Comparison of ENCODE assay signal across 8 mouse cellular contexts in genomic region chr11:119354798-119355442, GRCm38 (mm10). TPM values are rescaled to one million over a fixed set of nuclear protein-coding genes. Genes with fewer than 3 reads are reported as not detected.
DNase-seq lines count a peak whose midpoint lies in the region; ATAC-seq and TF ChIP-seq lines count a peak whose summit lies in the region.

No protein-coding gene starts in this region.

- TF ChIP-seq POLR2A in limb, embryonic 14.5 days (IDR thresholded peaks at IDR 0.05; ENCODE audit: borderline replicate concordance, extremely low read depth, insufficient read depth, insufficient read length) = no peak

- H3K27ac ChIP-seq in neural tube, embryonic 11.5 days (ENCODE audit: low read depth, low read length) = no peak overlapping the region
- H3K27ac ChIP-seq in forebrain, embryonic 12.5 days = peak overlapping the region; percentile 57; the same call in 1 of the 2 replicates
- peak overlapping the region; percentile 49; the same call in 1 of the 2 replicates for H3K27ac ChIP-seq in hindbrain, embryonic 12.5 days
- H3K27ac ChIP-seq in limb, embryonic 14.5 days (replicated peaks; ENCODE audit: low read depth, low read length) = no peak overlapping the region; the same call in 1 of the 2 replicates
- no peak overlapping the region; the same call in 1 of the 2 replicates for H3K27ac ChIP-seq in midbrain, embryonic 14.5 days (replicated peaks; ENCODE audit: low read depth, low read length)

- H3K4me2 ChIP-seq in neural tube, embryonic 11.5 days (ENCODE audit: low read depth) = peak overlapping the region; percentile 89
- H3K4me2 ChIP-seq in forebrain, embryonic 12.5 days = peak overlapping the region; percentile 98
- H3K4me2 ChIP-seq in hindbrain, embryonic 12.5 days (replicated peaks) = peak overlapping the region; percentile 95
- peak overlapping the region; percentile 90 for H3K4me2 ChIP-seq in limb, embryonic 14.5 days (replicated peaks; ENCODE audit: low read depth, low read length, severe bottlenecking)
- H3K4me2 ChIP-seq in midbrain, embryonic 14.5 days (ENCODE audit: low read length) = peak overlapping the region; percentile 83

- WGBS in neural tube, embryonic 11.5 days = 10% methylated on average over 23 of the region's 23 CpGs
- WGBS in forebrain, embryonic 12.5 days = 9% methylated on average over 23 of the region's 23 CpGs
- WGBS in hindbrain, embryonic 12.5 days = 8% methylated on average over 19 of the region's 23 CpGs
- WGBS in limb, embryonic 14.5 days = 5% methylated on average over 23 of the region's 23 CpGs
- WGBS in midbrain, embryonic 14.5 days = 8% methylated on average over 23 of the region's 23 CpGs

- peak overlapping the region; percentile 73 for H3K9ac ChIP-seq in neural tube, embryonic 11.5 days (ENCODE audit: low read length)
- H3K9ac ChIP-seq in forebrain, embryonic 12.5 days = peak overlapping the region; percentile 78
- peak overlapping the region; percentile 80 for H3K9ac ChIP-seq in hindbrain, embryonic 12.5 days
- H3K9ac ChIP-seq in limb, embryonic 14.5 days (ENCODE audit: low read depth, low read length, severe bottlenecking) = peak overlapping the region; percentile 81
- peak overlapping the region; percentile 65 for H3K9ac ChIP-seq in midbrain, embryonic 14.5 days (replicated peaks; ENCODE audit: low read length)

- DNase-seq in neural tube, embryonic 11.5 days (ENCODE audit: low spot score) = no peak
- no peak for DNase-seq in neural tube, embryonic 10.5 days (ENCODE audit: extremely low spot score, low spot score)
- peak; percentile 52 for DNase-seq in adrenal gland, postnatal 10 days
- DNase-seq in limb, embryonic 14.5 days (ENCODE audit: low spot score) = no peak
- peak; percentile 26 for DNase-seq in midbrain, embryonic 14.5 days
- peak; percentile 66 for DNase-seq in testis, postnatal 14 days (ENCODE audit: low spot score)

- H3K4me3 ChIP-seq in neural tube, embryonic 11.5 days (ENCODE audit: low read depth, low read length) = peak overlapping the region; percentile 46
- peak overlapping the region; percentile 72 for H3K4me3 ChIP-seq in forebrain, embryonic 12.5 days (replicated peaks)
- peak overlapping the region; percentile 65 for H3K4me3 ChIP-seq in hindbrain, embryonic 12.5 days
- H3K4me3 ChIP-seq in limb, embryonic 14.5 days (replicated peaks; ENCODE audit: low read length) = peak overlapping the region; percentile 68
- H3K4me3 ChIP-seq in midbrain, embryonic 14.5 days (replicated peaks; ENCODE audit: low read depth, low read length) = peak overlapping the region; percentile 58

- peaks cover 10% of the 10 kb centered on the region; the same call in 1 of the 2 replicates for H3K4me1 ChIP-seq in neural tube, embryonic 11.5 days (ENCODE audit: control insufficient read depth, insufficient read depth, low read length)
- peaks cover 21% of the 10 kb centered on the region for H3K4me1 ChIP-seq in forebrain, embryonic 12.5 days
- H3K4me1 ChIP-seq in hindbrain, embryonic 12.5 days = peaks cover 15% of the 10 kb centered on the region
- peaks cover 9% of the 10 kb centered on the region for H3K4me1 ChIP-seq in limb, embryonic 14.5 days (ENCODE audit: control insufficient read depth, insufficient read depth, low read length)
- 0 out of 2 replicates have a peak, but pooled peaks cover 5% of the 10 kb centered on the region for H3K4me1 ChIP-seq in midbrain, embryonic 14.5 days (ENCODE audit: control insufficient read depth, insufficient read depth, low read length)

- no peaks in the 10 kb centered on the region for H3K27me3 ChIP-seq in neural tube, embryonic 11.5 days (ENCODE audit: control insufficient read depth, insufficient read depth, low read length)
- H3K27me3 ChIP-seq in forebrain, embryonic 12.5 days = 0 out of 2 replicates have a peak, but pooled peaks cover 3% of the 10 kb centered on the region
- H3K27me3 ChIP-seq in hindbrain, embryonic 12.5 days = no peaks in the 10 kb centered on the region
- no peaks in the 10 kb centered on the region for H3K27me3 ChIP-seq in limb, embryonic 14.5 days (ENCODE audit: control insufficient read depth, insufficient read depth, low read length)
- no peaks in the 10 kb centered on the region for H3K27me3 ChIP-seq in midbrain, embryonic 14.5 days (ENCODE audit: control insufficient read depth, insufficient read depth, low read length)

- H3K9me3 ChIP-seq in neural tube, embryonic 11.5 days (ENCODE audit: control insufficient read depth, low read length) = no peaks in the 10 kb centered on the region
- no peaks in the 10 kb centered on the region for H3K9me3 ChIP-seq in forebrain, embryonic 12.5 days
- H3K9me3 ChIP-seq in hindbrain, embryonic 12.5 days (replicated peaks) = no peaks in the 10 kb centered on the region
- H3K9me3 ChIP-seq in limb, embryonic 14.5 days (ENCODE audit: control insufficient read depth, low read length) = no peaks in the 10 kb centered on the region
- H3K9me3 ChIP-seq in midbrain, embryonic 14.5 days (ENCODE audit: control insufficient read depth, low read length) = no peaks in the 10 kb centered on the region

- no peak for ATAC-seq in neural tube, embryonic 11.5 days (ENCODE audit: insufficient read depth, low FRiP score, low TSS enrichment)
- no peak for ATAC-seq in forebrain, embryonic 12.5 days (ENCODE audit: low FRiP score)
- no peak for ATAC-seq in hindbrain, embryonic 12.5 days (ENCODE audit: low FRiP score)
- peak; percentile 41 for ATAC-seq in limb, embryonic 14.5 days (ENCODE audit: low FRiP score, low read depth)
- peak; percentile 8; the same call in 1 of the 2 replicates for ATAC-seq in midbrain, embryonic 14.5 days (ENCODE audit: low FRiP score, low TSS enrichment)

- no peaks in the 10 kb centered on the region for H3K36me3 ChIP-seq in neural tube, embryonic 11.5 days (ENCODE audit: control insufficient read depth, insufficient read depth, low read length)
- peaks cover 4% of the 10 kb centered on the region; the same call in 1 of the 2 replicates for H3K36me3 ChIP-seq in forebrain, embryonic 12.5 days (replicated peaks)
- H3K36me3 ChIP-seq in hindbrain, embryonic 12.5 days = peaks cover 4% of the 10 kb centered on the region; the same call in 1 of the 2 replicates
- H3K36me3 ChIP-seq in limb, embryonic 14.5 days (ENCODE audit: control insufficient read depth, insufficient read depth, low read length) = peaks cover 12% of the 10 kb centered on the region
- no peaks in the 10 kb centered on the region for H3K36me3 ChIP-seq in midbrain, embryonic 14.5 days (ENCODE audit: control insufficient read depth, insufficient read depth, low read length)

RNA-seq across cellular contexts. Expression of gene Sgsh, which starts 0.4 kb away (rescaled TPM):
- polyA plus RNA-seq in neural tube, embryonic 11.5 days (2014; fragmentation: Nextera tagmentation; extraction: Ambion mirVana) = 5.2 and 6.7 TPM in 2 replicates
- total RNA-seq in adrenal gland, postnatal 10 days (2021) = 10 to 100 TPM; 11.6 to 15.9 TPM
- polyA plus RNA-seq in forebrain, embryonic 12.5 days (2016; fragmentation: Nextera tagmentation; extraction: Ambion mirVana) = 4.4 and 6.2 TPM in 2 replicates
- 4.4 and 4.6 TPM in 2 replicates for polyA plus RNA-seq in hindbrain, embryonic 12.5 days (2016; fragmentation: Nextera tagmentation; extraction: Ambion mirVana)
- 8.7 and 11.7 TPM in 2 replicates for polyA plus RNA-seq in limb, embryonic 14.5 days (2012; rRNA removed)
- 9.6 and 9.8 TPM in 2 replicates for polyA plus RNA-seq in limb, embryonic 14.5 days (2014; fragmentation: Nextera tagmentation; extraction: Ambion mirVana)
- polyA plus RNA-seq in midbrain, embryonic 14.5 days (2014; fragmentation: Nextera tagmentation; extraction: Ambion mirVana) = 5.3 and 6.1 TPM in 2 replicates

RNA-seq across cellular contexts. Expression of gene Slc26a11, which starts 0.4 kb away (rescaled TPM):
- 4.3 and 5.2 TPM in 2 replicates for polyA plus RNA-seq in neural tube, embryonic 11.5 days (2014; fragmentation: Nextera tagmentation; extraction: Ambion mirVana)
- total RNA-seq in adrenal gland, postnatal 10 days (2021) = 1 to 10 TPM; 6.3 to 6.6 TPM
- polyA plus RNA-seq in forebrain, embryonic 12.5 days (2016; fragmentation: Nextera tagmentation; extraction: Ambion mirVana) = 5.1 and 6.3 TPM in 2 replicates
- polyA plus RNA-seq in hindbrain, embryonic 12.5 days (2016; fragmentation: Nextera tagmentation; extraction: Ambion mirVana) = 5.3 and 6.0 TPM in 2 replicates
- 28.5 and 31.9 TPM in 2 replicates for polyA plus RNA-seq in limb, embryonic 14.5 days (2012; rRNA removed)
- 10.7 and 11.1 TPM in 2 replicates for polyA plus RNA-seq in limb, embryonic 14.5 days (2014; fragmentation: Nextera tagmentation; extraction: Ambion mirVana)
- 3.9 and 5.0 TPM in 2 replicates for polyA plus RNA-seq in midbrain, embryonic 14.5 days (2014; fragmentation: Nextera tagmentation; extraction: Ambion mirVana)

RNA-seq across cellular contexts. Expression of gene Rnf213, which starts 38.0 kb away (rescaled TPM):
- polyA plus RNA-seq in neural tube, embryonic 11.5 days (2014; fragmentation: Nextera tagmentation; extraction: Ambion mirVana) = 1.8 and 1.9 TPM in 2 replicates
- total RNA-seq in adrenal gland, postnatal 10 days (2021) = 10 to 100 TPM; 19.7 to 29.9 TPM
- polyA plus RNA-seq in forebrain, embryonic 12.5 days (2016; fragmentation: Nextera tagmentation; extraction: Ambion mirVana) = 1.9 and 2.0 TPM in 2 replicates
- 1.5 and 2.3 TPM in 2 replicates for polyA plus RNA-seq in hindbrain, embryonic 12.5 days (2016; fragmentation: Nextera tagmentation; extraction: Ambion mirVana)
- polyA plus RNA-seq in limb, embryonic 14.5 days (2012; rRNA removed) = 9.2 and 9.5 TPM in 2 replicates
- 5.8 and 7.5 TPM in 2 replicates for polyA plus RNA-seq in limb, embryonic 14.5 days (2014; fragmentation: Nextera tagmentation; extraction: Ambion mirVana)
- 0.72 and 3.2 TPM in 2 replicates for polyA plus RNA-seq in midbrain, embryonic 14.5 days (2014; fragmentation: Nextera tagmentation; extraction: Ambion mirVana)

RNA-seq across cellular contexts. Expression of gene Card14, which starts 47.4 kb away (rescaled TPM):
- not detected in 2 replicates for polyA plus RNA-seq in neural tube, embryonic 11.5 days (2014; fragmentation: Nextera tagmentation; extraction: Ambion mirVana)
- total RNA-seq in adrenal gland, postnatal 10 days (2021) = under 1 TPM; 0.30 to 0.33 TPM
- 0.06 and 0.13 TPM in 2 replicates for polyA plus RNA-seq in forebrain, embryonic 12.5 days (2016; fragmentation: Nextera tagmentation; extraction: Ambion mirVana)
- 0.07 and 0.27 TPM in 2 replicates for polyA plus RNA-seq in hindbrain, embryonic 12.5 days (2016; fragmentation: Nextera tagmentation; extraction: Ambion mirVana)
- polyA plus RNA-seq in limb, embryonic 14.5 days (2012; rRNA removed) = 1.7 and 2.0 TPM in 2 replicates
- 1.7 and 1.9 TPM in 2 replicates for polyA plus RNA-seq in limb, embryonic 14.5 days (2014; fragmentation: Nextera tagmentation; extraction: Ambion mirVana)
- 0.11 and 0.16 TPM in 2 replicates for polyA plus RNA-seq in midbrain, embryonic 14.5 days (2014; fragmentation: Nextera tagmentation; extraction: Ambion mirVana)

RNA-seq across cellular contexts. Expression of gene Eif4a3, which starts 55.0 kb away (rescaled TPM):
- polyA plus RNA-seq in neural tube, embryonic 11.5 days (2014; fragmentation: Nextera tagmentation; extraction: Ambion mirVana) = 402 and 421 TPM in 2 replicates
- 100 to 1,000 TPM; 147 to 153 TPM for total RNA-seq in adrenal gland, postnatal 10 days (2021)
- 366 and 368 TPM in 2 replicates for polyA plus RNA-seq in forebrain, embryonic 12.5 days (2016; fragmentation: Nextera tagmentation; extraction: Ambion mirVana)
- polyA plus RNA-seq in hindbrain, embryonic 12.5 days (2016; fragmentation: Nextera tagmentation; extraction: Ambion mirVana) = 291 and 294 TPM in 2 replicates
- 206 and 228 TPM in 2 replicates for polyA plus RNA-seq in limb, embryonic 14.5 days (2012; rRNA removed)
- 339 and 342 TPM in 2 replicates for polyA plus RNA-seq in limb, embryonic 14.5 days (2014; fragmentation: Nextera tagmentation; extraction: Ambion mirVana)
- polyA plus RNA-seq in midbrain, embryonic 14.5 days (2014; fragmentation: Nextera tagmentation; extraction: Ambion mirVana) = 257 and 264 TPM in 2 replicates

Comparison
In these comparisons a context has a peak if more than half of its experiments do, and no peak if none do; other contexts are left out.
1. ATAC-seq: peak in limb, embryonic 14.5 days (single experiment) and midbrain, embryonic 14.5 days (single experiment); none in neural tube, embryonic 11.5 days (single experiment), forebrain, embryonic 12.5 days (single experiment) and hindbrain, embryonic 12.5 days (single experiment).
2. DNase-seq: peak in adrenal gland, postnatal 10 days (single experiment), midbrain, embryonic 14.5 days (single experiment) and testis, postnatal 14 days (single experiment); none in neural tube, embryonic 11.5 days (single experiment), neural tube, embryonic 10.5 days (single experiment) and limb, embryonic 14.5 days (single experiment).
3. H3K27ac ChIP-seq: peak in forebrain, embryonic 12.5 days (single experiment) and hindbrain, embryonic 12.5 days (single experiment); none in neural tube, embryonic 11.5 days (single experiment), limb, embryonic 14.5 days (single experiment) and midbrain, embryonic 14.5 days (single experiment).
4. Peak in every context shown above with its lines, with median percentiles within 50 percentile points of each other: H3K4me2 ChIP-seq, H3K4me3 ChIP-seq and H3K9ac ChIP-seq.